Mouse (Mus musculus): ENCODE measurements around the gene Gm17304. TPM values are rescaled to one million over a fixed set of nuclear protein-coding genes. Genes with fewer than 3 reads are reported as not detected.

The Gm17304 gene
- total and polyA plus RNA-seq, 3 experiments = not detected

DNA sequence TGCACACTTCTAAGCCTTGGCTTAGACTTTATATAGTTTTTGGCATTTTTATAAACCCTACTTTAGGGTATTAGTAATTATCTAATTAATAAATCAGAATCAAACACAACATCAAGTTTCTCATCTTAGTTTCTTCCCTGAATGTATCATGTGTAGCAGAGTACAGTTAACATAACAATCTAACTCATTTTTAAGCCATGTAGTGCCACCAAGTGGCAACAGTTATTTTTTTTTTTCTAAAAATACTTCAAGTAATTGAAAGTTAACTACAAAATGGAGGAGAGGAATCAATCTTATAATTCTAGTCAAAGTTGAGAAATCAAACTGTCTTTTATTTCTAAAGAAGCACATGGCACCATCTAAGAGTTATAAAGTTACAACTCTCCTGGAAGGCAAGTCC is 40.5 kb downstream of the Gm17304 start:
- no peak overlapping the region for H3K4me3 ChIP-seq (ENCODE audit: control insufficient read depth in 1 of 2, insufficient read depth in 1 of 2, low read depth in 2 of 2, low read length in 2 of 2)
- H3K4me1 ChIP-seq (ENCODE audit: control insufficient read depth in 1 of 2, insufficient read depth in 2 of 2, low read length in 2 of 2) = peaks cover 7 to 20% of the 10 kb centered on the region in 2 experiments; a peak in 3 of 4 replicates
- H3K79me2 ChIP-seq (ENCODE audit: control insufficient read depth, insufficient read depth, low read length, poor library complexity) = no peaks in the 10 kb centered on the region; the same call in 1 of the 2 replicates
- no peaks in the 10 kb centered on the region for H3K9me3 ChIP-seq (replicated peaks; ENCODE audit: insufficient read depth, low read length)
- H3K36me3 ChIP-seq (ENCODE audit: control insufficient read depth in 1 of 2, insufficient read depth in 2 of 2, low read length in 2 of 2) = peaks cover 5 to 25% of the 10 kb centered on the region in 2 experiments
- H3K27ac ChIP-seq (ENCODE audit: control insufficient read depth, low read depth, low read length) = no peak overlapping the region
- no peaks in the 10 kb centered on the region for H3K27me3 ChIP-seq (ENCODE audit: control insufficient read depth in 1 of 2, insufficient read depth in 2 of 2, low read length in 2 of 2)
- no peak overlapping the region for H3K9ac ChIP-seq (ENCODE audit: control insufficient read depth, low read depth, low read length, poor library complexity, severe bottlenecking)
- peak in 1 of 3 experiments; percentile 39; a peak in 2 of 6 replicates for TF ChIP-seq CTCF (IDR thresholded peaks at IDR 0.05 in 2 of 3, conservative IDR thresholded peaks at IDR 0.05 in 1 of 3; ENCODE audit: control insufficient read depth in 1 of 3, insufficient read depth in 1 of 3, low read depth in 2 of 3, low read length in 3 of 3, poor library complexity in 1 of 3, severe bottlenecking in 1 of 3)
- no peak for TF ChIP-seq GABPA (IDR thresholded peaks at IDR 0.05; ENCODE audit: low read depth, low read length)
- TF ChIP-seq TCF12 (IDR thresholded peaks at IDR 0.05; ENCODE audit: low read depth, low read length) = no peak
- TF ChIP-seq SMC3 (IDR thresholded peaks at IDR 0.05; ENCODE audit: low read depth, low read length) = peak; percentile 30
- TF ChIP-seq MYB (IDR thresholded peaks at IDR 0.05; ENCODE audit: low read depth, low read length) = no peak
- no peak for TF ChIP-seq POLR2AphosphoS5 (IDR thresholded peaks at IDR 0.05; ENCODE audit: borderline replicate concordance, low read depth, low read length)
- peak; percentile 35 for TF ChIP-seq ZC3H11A (IDR thresholded peaks at IDR 0.05; ENCODE audit: low read depth, low read length)
- no peak for TF ChIP-seq MAFK (IDR thresholded peaks at IDR 0.05; ENCODE audit: borderline replicate concordance, low read depth, low read length)
- TF ChIP-seq NRF1 (IDR thresholded peaks at IDR 0.05; ENCODE audit: insufficient read depth, low read depth, low read length, poor library complexity, severe bottlenecking) = no peak
- TF ChIP-seq RAD21 (IDR thresholded peaks at IDR 0.05; ENCODE audit: low read depth, low read length) = peak; percentile 45
- DNase-seq (ENCODE audit: low read depth, low spot score) = no peak

DNA sequence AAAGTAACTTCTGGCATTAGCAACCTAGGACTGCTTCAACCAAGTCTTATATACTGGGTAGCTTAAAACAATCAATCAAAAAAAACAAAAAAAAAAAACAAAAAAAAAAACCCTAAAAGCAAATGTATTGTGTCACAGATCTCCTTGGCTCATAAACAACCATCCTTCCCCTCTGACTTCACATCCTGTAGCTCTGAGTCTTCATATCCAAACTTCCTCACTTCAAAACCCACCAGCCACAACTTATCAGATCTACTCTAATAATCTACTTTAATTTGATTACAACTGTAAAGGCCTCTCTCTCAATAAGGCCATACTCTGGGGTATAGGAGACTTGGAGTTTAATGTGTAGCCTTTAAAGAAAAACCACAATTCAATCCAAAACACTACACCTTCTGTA is 41.1 kb downstream of the Gm17304 start:
- H3K9ac ChIP-seq (ENCODE audit: control insufficient read depth, low read depth, low read length, poor library complexity, severe bottlenecking) = no peak overlapping the region
- H3K4me1 ChIP-seq (ENCODE audit: control insufficient read depth in 1 of 2, insufficient read depth in 2 of 2, low read length in 2 of 2) = peaks cover 7 to 20% of the 10 kb centered on the region in 2 experiments; a peak in 3 of 4 replicates
- H3K27ac ChIP-seq (ENCODE audit: control insufficient read depth, low read depth, low read length) = no peak overlapping the region
- DNase-seq (ENCODE audit: low read depth, low spot score) = peak; percentile 45
- no peak for TF ChIP-seq MYB (IDR thresholded peaks at IDR 0.05; ENCODE audit: low read depth, low read length)
- TF ChIP-seq ZC3H11A (IDR thresholded peaks at IDR 0.05; ENCODE audit: low read depth, low read length) = no peak
- TF ChIP-seq ZNF384 (IDR thresholded peaks at IDR 0.05; ENCODE audit: low read depth, low read length) = peak; percentile 80
- TF ChIP-seq ETS1 (IDR thresholded peaks at IDR 0.05; ENCODE audit: low read depth, low read length) = peak; percentile 13; the same call in 1 of the 2 replicates
- no peak overlapping the region for H3K4me3 ChIP-seq (ENCODE audit: control insufficient read depth in 1 of 2, insufficient read depth in 1 of 2, low read depth in 2 of 2, low read length in 2 of 2)
- no peaks in the 10 kb centered on the region for H3K27me3 ChIP-seq (ENCODE audit: control insufficient read depth in 1 of 2, insufficient read depth in 2 of 2, low read length in 2 of 2)
- no peaks in the 10 kb centered on the region; the same call in 1 of the 2 replicates for H3K79me2 ChIP-seq (ENCODE audit: control insufficient read depth, insufficient read depth, low read length, poor library complexity)
- H3K36me3 ChIP-seq (ENCODE audit: control insufficient read depth in 1 of 2, insufficient read depth in 2 of 2, low read length in 2 of 2) = peaks cover 3 to 25% of the 10 kb centered on the region in 2 experiments; a peak in 3 of 4 replicates
- no peaks in the 10 kb centered on the region for H3K9me3 ChIP-seq (replicated peaks; ENCODE audit: insufficient read depth, low read length)

DNA sequence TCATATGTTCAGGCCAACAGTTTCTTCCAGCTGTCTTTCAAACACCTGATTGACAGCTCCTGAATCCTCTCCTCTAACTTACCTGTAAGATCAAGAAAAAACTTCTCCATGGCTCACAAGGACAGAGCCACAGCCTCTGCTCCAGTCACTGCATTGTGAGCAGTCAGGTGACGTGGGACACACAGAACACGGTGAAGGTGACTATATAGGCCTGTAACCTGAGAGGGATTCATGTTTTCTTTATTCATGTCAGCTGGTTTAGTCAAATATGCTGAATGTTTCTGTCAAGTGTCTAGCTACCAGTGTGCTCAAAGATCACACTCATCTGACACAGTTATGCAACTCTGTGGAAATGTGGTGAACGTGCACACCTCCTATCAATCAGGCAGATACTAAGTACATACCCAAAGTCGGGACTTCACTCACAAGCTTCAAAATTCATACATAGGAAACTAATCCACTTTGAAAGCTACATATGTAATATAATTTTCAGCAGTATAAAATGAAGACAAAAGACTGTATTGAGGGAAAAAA is 43.4 kb downstream of the Gm17304 start:
- no peak for TF ChIP-seq USF2 (IDR thresholded peaks at IDR 0.05; ENCODE audit: borderline replicate concordance in 1 of 2, insufficient read depth in 1 of 2, low read depth in 1 of 2, low read length in 2 of 2)
- no peak for TF ChIP-seq POLR2A (IDR thresholded peaks at IDR 0.05; ENCODE audit: control insufficient read depth in 1 of 2, insufficient read depth in 1 of 2, low read depth in 1 of 2, low read length in 2 of 2, poor library complexity in 1 of 2)
- no peak for TF ChIP-seq ZKSCAN1 (IDR thresholded peaks at IDR 0.05; ENCODE audit: low read depth, low read length)
- no peak for TF ChIP-seq MAFK (IDR thresholded peaks at IDR 0.05; ENCODE audit: borderline replicate concordance, low read depth, low read length)
- TF ChIP-seq RAD21 (IDR thresholded peaks at IDR 0.05; ENCODE audit: low read depth, low read length) = no peak
- TF ChIP-seq RCOR1 (IDR thresholded peaks at IDR 0.05; ENCODE audit: low read depth, low read length) = no peak
- no peak for TF ChIP-seq TBP (IDR thresholded peaks at IDR 0.05; ENCODE audit: low read depth, low read length)
- no peak for TF ChIP-seq UBTF (IDR thresholded peaks at IDR 0.05; ENCODE audit: borderline replicate concordance, insufficient read depth, low read depth, low read length)
- no peak for TF ChIP-seq MAZ (IDR thresholded peaks at IDR 0.05; ENCODE audit: low read depth, low read length)
- TF ChIP-seq CHD1 (IDR thresholded peaks at IDR 0.05; ENCODE audit: low read depth, low read length) = no peak
- TF ChIP-seq POLR2AphosphoS2 (IDR thresholded peaks at IDR 0.05; ENCODE audit: low read length) = no peak
- Histone ChIP-seq H3K36me3 (ENCODE audit: control insufficient read depth in 1 of 2, insufficient read depth in 2 of 2, low read length in 2 of 2) (peaks cover 6 to 29% of the 10 kb centered on the region in 2 experiments), H3K9me3 (replicated peaks; ENCODE audit: insufficient read depth, low read length) (no peaks in the 10 kb centered on the region), H3K4me3 (ENCODE audit: control insufficient read depth in 1 of 2, insufficient read depth in 1 of 2, low read depth in 2 of 2, low read length in 2 of 2) (no peak overlapping the region), H3K9ac (ENCODE audit: control insufficient read depth, low read depth, low read length, poor library complexity, severe bottlenecking) (no peak overlapping the region), H3K27ac (ENCODE audit: control insufficient read depth, low read depth, low read length) (no peak overlapping the region), H3K27me3 (ENCODE audit: control insufficient read depth in 1 of 2, insufficient read depth in 2 of 2, low read length in 2 of 2) (no peaks in the 10 kb centered on the region), H3K79me2 (ENCODE audit: control insufficient read depth, insufficient read depth, low read length, poor library complexity) (no peaks in the 10 kb centered on the region; the same call in 1 of the 2 replicates), H3K4me1 (ENCODE audit: control insufficient read depth in 1 of 2, insufficient read depth in 2 of 2, low read length in 2 of 2) (peaks cover 7 to 22% of the 10 kb centered on the region in 2 experiments; a peak in 3 of 4 replicates)
- no peak for DNase-seq (ENCODE audit: low read depth, low spot score)
